Mouse (Mus musculus) CH12F3 (cell line): ENCODE measurements around the gene Utp4.
"Not testable (repeated sequence)": the region's sequence is repeated elsewhere in the genome, so short reads cannot be mapped to it uniquely, and the experiment has no call there.

Experiments used
- in situ Hi-C: fragments of 300-500 bp; cut with MboI; formaldehyde crosslinking; loops from 2 replicates; pipeline ENCODE4 v1.14.3; 2020; ENCODE audit warnings: low sequenced_read_pairs

Gene Utp4

GRCm38 (mm10) chr8:106899473-106899872 is 6.0 kb downstream of the Utp4 start:
- in situ Hi-C loops: no loop called here

- in situ Hi-C loops: no loop called here
Observed at GRCm38 (mm10) chr8:106905727-106906480, 12.5 kb downstream of the Utp4 start.

DNA sequence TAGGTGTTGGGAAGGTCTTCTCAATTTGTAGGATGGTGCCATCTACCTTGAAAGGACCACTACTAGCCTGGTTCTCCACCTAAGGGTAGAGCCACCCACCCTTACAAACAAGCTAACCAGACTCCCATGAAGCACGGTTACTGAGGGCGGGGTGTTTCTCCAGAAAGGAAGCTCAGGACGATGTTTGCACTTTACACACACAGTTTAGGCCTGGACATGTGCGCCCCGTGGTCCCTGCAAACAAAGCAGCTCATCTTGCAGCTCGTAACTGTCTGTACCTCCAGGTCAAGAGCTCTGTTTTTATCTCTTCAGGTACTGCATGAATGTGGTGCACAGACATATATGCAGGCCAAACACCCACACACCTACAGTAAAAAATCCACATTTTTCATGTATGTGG is 13.2 kb downstream of the Utp4 start:
- in situ Hi-C loops: no loop called here

DNA sequence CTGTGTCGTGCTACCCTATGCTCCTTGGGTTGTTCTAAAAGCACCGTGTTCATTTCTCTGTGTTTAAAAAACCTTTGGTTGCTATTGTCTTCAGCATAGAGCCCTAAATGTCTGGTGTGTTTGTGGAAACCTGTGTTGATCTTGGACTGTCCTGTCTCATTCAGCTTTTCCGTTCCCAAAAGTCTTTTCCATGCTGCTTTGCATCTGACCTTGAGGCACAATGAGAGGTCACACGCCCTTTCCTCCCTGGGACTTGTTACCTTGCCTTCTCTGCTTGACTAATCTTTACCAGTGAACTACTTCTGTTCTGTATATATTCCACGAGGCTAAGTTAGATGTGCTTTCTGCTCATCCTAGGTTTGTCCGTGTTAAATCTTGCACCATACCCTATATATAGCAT is 14.0 kb downstream of the Utp4 start:
- in situ Hi-C loops: no loop called here

DNA sequence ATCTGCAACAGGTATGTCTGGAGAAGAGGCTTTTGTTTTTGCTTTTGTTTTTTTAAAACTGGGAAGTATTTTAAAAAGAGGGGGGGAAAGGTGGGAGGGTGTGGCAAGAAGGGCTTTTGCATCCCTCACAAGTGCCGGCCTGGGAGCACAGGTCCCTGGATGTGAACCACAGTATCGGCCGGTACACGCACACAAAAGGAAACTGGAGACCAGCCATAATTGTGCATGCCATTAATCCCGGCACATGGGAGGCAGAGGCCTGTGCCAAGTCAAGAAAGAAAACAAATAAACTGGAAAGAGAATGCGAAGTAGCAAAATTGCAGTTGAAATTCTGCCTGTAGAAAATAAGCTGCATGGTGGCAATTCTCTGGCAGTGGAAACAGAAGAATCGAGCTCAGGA is 14.9 kb downstream of the Utp4 start:
- in situ Hi-C loops: no loop called here

GRCm38 (mm10) chr8:106913631-106914030 is 20.2 kb downstream of the Utp4 start:
- in situ Hi-C loops: no loop called here

- in situ Hi-C loops: no loop called here
Observed at GRCm38 (mm10) chr8:106919721-106920394, 26.4 kb downstream of the Utp4 start.

GRCm38 (mm10) chr8:106920395-106920741 is 26.9 kb downstream of the Utp4 start:
- in situ Hi-C loops: no loop called here

DNA sequence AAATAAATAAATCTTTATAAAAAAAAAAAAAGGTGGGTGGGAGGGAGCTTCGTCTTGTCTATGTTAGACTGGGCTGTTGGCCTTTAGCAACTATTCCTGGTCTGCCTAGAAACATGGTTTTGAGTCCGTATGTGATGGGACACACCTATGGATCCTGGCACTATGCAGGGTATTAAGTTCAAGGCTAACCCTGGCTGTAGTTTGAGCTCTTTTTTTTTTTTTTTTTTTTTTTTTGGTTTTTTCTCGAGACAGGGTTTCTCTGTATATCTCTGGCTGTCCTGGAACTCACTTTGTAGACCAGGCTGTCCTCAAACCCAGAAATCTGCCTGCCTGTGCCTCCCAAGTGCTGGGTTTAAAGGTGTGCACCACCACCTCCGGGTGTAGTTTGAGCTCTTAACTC is 30.6 kb downstream of the Utp4 start:
- in situ Hi-C loops: no loop called here

DNA sequence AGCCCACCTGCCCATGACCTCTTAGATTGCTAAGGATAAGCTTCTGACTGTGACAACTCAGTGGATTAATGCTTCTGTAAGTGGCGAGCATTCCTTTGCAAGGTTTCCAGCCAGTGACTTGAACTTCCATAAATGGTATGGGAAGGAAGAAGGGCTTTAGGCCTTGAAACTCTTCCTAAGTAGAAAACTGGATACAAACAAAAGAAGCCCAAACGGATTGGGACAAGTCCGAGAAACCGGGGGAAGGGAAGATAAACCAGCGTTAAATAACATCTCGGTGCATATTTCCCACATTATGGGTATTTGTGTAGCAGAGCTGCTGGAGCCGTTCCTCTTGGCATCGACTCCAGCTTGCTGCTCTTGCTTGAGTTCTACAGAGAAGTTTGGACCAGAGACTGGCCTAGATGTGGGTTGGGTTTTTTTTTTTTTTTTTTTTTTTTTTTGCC is 31.5 kb downstream of the Utp4 start:
- in situ Hi-C loops: no loop called here

- in situ Hi-C loops: no loop called here
Observed at GRCm38 (mm10) chr8:106925446-106925845, 32.0 kb downstream of the Utp4 start.

DNA sequence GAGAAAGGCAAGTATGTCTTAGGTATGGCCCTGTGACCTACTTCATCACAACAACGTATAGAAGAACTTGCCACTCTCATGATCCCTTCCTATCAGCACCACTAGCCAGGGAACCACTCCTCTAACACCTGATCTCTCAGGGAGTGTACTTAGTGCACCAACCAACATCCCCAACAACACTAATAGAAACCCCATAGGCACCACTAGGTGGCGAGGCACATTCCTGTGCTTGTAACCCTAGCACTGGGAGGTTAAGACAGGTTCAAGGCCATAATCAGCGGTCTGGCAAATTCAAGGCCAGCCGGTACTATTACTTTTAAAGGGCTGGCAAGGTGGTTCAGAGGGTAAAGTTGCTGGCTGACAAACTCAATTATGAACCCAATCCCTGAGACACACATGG is 33.8 kb downstream of the Utp4 start:
- in situ Hi-C loops: no loop called here

DNA sequence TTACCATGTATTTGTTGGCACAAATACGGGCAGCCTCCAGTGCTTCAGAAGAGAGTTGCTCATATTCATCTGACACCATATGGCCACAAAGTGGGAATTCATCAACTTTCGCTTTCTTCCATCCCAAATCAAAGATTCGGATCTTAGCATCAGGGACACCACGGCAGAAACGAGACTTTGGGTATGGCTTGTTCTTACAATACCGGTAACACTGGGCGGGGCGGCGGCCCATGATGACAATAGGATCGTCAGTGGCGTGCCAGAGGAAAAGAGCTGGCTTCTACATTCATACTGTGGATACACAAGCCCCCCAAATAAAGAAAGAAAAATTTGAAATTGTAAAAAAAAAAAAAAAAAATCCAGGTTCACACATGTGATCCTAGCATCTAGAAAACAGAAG is 34.7 kb downstream of the Utp4 start:
- in situ Hi-C loops: not testable (repeated sequence)

GRCm38 (mm10) chr8:106929155-106929913 is 35.9 kb downstream of the Utp4 start:
- in situ Hi-C loops: no loop called here

DNA sequence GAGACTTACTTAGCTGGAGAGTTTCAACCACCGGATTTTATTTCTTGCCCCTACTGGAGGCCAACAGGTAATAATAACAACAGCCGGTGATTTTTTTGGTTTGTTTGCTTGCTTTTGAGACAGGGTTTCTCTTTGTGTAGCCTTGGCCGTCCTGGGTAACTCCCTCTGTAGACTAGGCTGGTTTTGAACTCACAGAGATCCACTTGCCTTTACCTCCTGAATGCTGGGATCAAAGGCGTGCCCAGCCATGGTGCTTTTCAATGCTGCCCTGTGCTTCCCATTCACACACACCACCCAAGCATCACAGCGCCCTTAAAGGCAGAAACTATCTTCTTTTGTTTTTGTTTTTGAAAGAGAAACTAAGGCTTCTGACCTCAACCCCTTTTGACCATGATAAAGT is 36.5 kb downstream of the Utp4 start:
- in situ Hi-C loops: no loop called here

DNA sequence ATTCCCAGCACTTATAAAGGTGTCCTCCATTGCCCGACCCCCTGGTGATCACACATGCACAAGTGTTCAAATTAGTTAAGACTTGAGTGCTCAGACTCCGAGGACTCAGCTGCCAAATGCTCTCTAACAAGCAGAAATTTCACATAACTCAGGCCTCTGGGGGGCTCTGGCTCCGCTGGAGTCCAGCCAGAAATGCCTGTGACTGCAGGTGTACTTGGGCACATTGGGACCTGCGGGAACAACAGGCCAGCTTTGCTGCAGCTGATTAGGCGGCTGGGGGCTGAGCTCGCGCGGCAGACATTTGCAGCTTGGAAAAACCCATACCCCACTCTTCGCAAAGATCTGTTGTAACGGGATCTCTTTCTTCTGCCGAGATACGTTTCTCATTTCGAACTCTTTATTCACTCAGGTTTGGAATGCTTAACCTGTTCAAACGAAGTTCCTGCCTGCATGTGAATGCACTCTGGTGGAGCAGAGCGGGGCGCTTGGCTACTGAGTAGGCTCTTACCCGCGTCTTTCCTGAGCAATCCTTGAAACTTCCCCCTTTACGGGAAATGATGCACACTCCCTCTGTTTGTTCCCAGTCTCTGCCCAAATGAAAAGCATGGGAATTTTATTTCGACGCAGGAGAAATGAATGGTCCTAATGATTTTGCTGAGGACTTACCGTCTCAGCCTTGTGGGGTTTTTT is 39.1 kb downstream of the Utp4 start:
- in situ Hi-C loops: no loop called here

DNA sequence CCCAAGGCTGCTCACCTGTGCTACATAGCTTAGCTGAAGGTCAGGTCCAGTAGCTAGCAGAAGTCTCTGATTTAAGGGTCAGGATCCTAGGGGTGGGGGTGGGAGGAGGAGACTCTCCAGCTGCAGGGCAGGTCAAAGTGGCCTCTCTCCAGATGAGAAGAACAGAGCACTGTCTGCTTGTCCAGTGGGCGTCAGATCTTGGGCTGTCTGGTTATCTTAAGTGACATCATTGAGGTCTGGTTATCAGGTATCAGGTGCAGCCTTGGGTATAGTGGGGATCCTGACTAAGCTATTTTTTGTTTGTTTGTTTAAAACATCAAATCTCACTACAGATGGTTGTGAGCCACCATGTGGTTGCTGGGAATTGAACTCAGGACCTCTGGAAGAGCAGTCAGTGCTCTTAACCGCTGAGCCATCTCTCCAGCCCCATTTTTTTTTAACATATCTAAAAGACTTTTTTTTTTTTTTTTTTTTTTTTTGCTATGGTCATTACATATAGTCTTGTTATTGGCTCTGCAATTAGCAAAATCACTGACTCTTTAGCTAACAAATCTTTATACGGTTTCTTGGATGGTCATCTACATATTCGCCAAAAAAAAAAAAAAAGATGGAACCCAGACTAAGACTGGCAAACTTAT is 40.2 kb downstream of the Utp4 start:
- in situ Hi-C loops: no loop called here

GRCm38 (mm10) chr8:106934226-106934977 is 41.0 kb downstream of the Utp4 start:
- in situ Hi-C loops: no loop called here

DNA sequence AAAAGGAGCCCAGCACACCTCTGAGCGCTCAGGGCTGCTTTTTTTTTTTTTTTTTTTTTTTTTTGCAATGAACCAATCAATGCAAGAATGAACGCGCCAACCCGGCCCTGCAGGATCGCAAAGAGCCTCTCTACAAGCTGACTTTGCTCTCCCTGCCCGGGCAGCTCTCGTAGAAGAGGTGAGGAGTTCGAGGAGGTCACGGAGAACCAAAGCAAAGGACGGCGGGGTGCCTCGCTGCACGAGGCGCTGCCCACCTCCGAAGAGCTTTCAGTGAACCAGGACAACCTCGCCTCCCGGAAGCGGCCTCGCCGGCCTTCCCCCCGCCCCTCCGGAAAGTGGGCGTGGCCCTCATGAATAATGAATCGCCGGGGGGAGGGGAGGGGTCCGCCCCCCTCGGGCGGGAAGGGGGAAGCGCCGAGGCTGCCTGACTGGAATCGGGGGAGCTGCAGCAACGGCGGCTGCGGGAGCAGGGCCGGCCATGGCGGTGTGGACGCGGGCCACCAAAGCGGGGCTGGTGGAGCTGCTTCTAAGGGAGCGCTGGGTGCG is 42.0 kb downstream of the Utp4 start, which contains the start of gene Sntb2:
Sntb2 (plus strand) TSS at position 427 of the 546 bp plus-strand sequence.
- in situ Hi-C loops: no loop called here
